Mouse (Mus musculus): ENCODE measurements around the gene Fut9. TPM values are rescaled to one million over a fixed set of nuclear protein-coding genes. Genes with fewer than 3 reads are reported as not detected.

The Fut9 gene
- total RNA-seq, 2 experiments from 2014 or later, result not detected

DNA sequence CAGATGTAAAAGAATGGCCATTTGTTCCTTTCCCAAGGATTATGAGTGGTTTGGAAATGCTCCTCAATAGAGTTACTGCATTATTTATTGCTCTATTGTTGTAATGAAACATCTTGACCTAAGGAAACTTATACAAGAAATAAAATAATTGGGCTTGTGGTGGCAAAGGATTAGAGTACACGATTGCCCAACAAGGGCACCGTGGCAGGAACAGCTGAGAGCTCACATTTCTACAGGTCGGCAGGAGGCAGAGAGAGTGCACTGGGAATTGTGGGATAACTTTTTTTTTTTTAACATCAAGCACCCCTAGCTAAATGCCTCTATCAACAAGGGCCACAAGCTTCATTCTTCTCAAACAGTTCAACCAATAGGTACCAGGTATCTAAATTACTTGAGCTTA is 148.1 kb downstream of the Fut9 start:
- ATAC-seq (replicated peaks; ENCODE audit: low FRiP score, low TSS enrichment, poor library complexity, severe bottlenecking), result no peak

- no peak for ATAC-seq (replicated peaks; ENCODE audit: low FRiP score, low TSS enrichment, poor library complexity, severe bottlenecking)
Measured at GRCm38 (mm10) chr4:25648107-25648506, 151.9 kb downstream of the Fut9 start.

GRCm38 (mm10) chr4:25647593-25647992 is 152.5 kb downstream of the Fut9 start:
- no peak for ATAC-seq (replicated peaks; ENCODE audit: low FRiP score, low TSS enrichment, poor library complexity, severe bottlenecking)

DNA sequence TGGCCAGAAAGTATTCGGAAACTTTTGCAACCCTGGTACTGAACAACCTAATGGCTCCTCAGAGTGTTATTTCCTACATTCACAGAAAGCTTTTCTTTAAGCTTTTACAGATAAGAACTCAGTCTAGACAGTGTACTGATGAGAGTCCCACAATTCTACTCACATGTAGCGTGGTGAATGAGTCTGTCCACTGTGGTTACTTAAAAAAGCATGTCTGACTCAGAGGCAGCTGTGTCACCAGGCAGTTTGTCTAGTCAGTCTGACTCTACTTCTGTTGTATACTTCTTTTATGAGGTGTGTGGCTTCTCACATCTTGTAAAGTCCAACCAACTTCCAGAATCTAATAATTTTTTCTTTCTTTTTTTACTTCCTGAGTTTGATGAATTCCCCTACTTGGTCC is 154.5 kb downstream of the Fut9 start:
- ATAC-seq (replicated peaks; ENCODE audit: low FRiP score, low TSS enrichment, poor library complexity, severe bottlenecking), result no peak

GRCm38 (mm10) chr4:25641993-25642392 is 158.1 kb downstream of the Fut9 start:
- ATAC-seq (replicated peaks; ENCODE audit: low FRiP score, low TSS enrichment, poor library complexity, severe bottlenecking), result no peak

GRCm38 (mm10) chr4:25633262-25633661 is 166.8 kb downstream of the Fut9 start:
- no peak for ATAC-seq (replicated peaks; ENCODE audit: low FRiP score, low TSS enrichment, poor library complexity, severe bottlenecking)

- ATAC-seq (replicated peaks; ENCODE audit: low FRiP score, low TSS enrichment, poor library complexity, severe bottlenecking), result no peak
Measured at GRCm38 (mm10) chr4:25628113-25628512, 171.9 kb downstream of the Fut9 start.

DNA sequence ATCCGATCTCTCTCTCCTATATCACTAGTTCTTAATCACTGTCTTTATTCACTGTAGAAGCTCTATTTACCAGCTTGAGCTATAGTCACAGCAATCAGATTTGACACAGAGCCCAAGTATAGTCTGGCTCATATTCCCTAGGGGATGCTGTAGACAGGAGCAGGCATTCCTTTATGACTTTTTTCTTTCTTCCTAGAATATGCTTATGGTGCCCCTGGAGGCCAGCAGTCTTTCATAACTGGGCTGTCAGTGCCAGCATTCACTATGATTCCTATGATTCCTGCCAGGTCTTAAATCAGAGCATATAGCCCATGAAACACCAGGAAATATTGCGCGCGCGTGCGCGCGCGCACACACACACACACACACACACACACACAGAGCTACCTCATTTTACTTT is 172.6 kb downstream of the Fut9 start:
- ATAC-seq (replicated peaks; ENCODE audit: low FRiP score, low TSS enrichment, poor library complexity, severe bottlenecking), result no peak

GRCm38 (mm10) chr4:25627039-25627438 is 173.0 kb downstream of the Fut9 start:
- no peak for ATAC-seq (replicated peaks; ENCODE audit: low FRiP score, low TSS enrichment, poor library complexity, severe bottlenecking)

- no peak for ATAC-seq (replicated peaks; ENCODE audit: low FRiP score, low TSS enrichment, poor library complexity, severe bottlenecking)
Measured at GRCm38 (mm10) chr4:25623176-25623575, 176.9 kb downstream of the Fut9 start.

GRCm38 (mm10) chr4:25617301-25617700 is 182.7 kb downstream of the Fut9 start:
- no peak for ATAC-seq (replicated peaks; ENCODE audit: low FRiP score, low TSS enrichment, poor library complexity, severe bottlenecking)

DNA sequence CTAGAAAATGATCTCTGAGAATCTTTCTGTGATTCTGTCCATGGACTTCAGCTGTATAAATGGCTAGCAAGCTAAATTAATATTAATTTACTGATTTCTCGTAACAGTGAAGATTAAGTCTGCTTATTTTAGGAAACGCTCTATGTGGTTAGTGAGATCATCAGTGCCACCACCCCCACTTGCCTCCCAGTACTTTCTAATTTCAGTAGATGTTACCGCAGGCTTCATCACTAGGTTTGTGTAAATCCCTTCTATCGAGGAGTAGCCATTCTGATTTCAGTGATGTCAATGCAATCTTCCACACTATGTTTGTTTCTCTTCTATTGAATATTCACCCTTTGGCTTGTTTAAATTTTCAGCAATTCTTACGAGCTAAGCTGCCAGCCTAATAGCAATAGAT is 186.6 kb downstream of the Fut9 start:
- no peak for ATAC-seq (replicated peaks; ENCODE audit: low FRiP score, low TSS enrichment, poor library complexity, severe bottlenecking)

- ATAC-seq (replicated peaks; ENCODE audit: low FRiP score, low TSS enrichment, poor library complexity, severe bottlenecking), result no peak
Measured at GRCm38 (mm10) chr4:25610481-25610880, 189.6 kb downstream of the Fut9 start.

DNA sequence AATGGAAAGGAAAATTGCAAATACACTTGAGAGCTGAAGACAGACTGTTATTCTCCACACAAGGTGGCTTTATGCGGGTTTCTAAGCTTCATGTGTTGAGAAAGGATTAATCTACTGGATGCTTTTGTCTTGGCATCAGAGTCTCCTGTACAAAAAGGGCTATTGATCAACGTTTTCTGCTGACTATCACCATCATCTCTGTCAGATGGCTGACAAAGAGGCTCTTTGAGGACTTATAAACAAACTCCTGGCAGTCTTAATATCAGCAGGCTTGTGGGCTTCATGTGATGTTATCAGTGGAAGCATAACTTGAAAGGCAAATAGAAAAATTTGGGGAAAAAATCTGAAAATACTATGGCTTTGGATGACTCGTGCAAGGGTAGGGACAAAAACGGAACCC is 206.8 kb downstream of the Fut9 start:
- ATAC-seq (replicated peaks; ENCODE audit: low FRiP score, low TSS enrichment, poor library complexity, severe bottlenecking), result no peak

Data from megakaryocyte-erythroid progenitor cell, adult 5-6 weeks (primary cell).